Mouse (Mus musculus) thymus, postnatal 0 days (tissue): Measurements from ENCODE around the gene Adra2a. TPM values are rescaled to one million over a fixed set of nuclear protein-coding genes. Genes with fewer than 3 reads are reported as not detected.

ENCODE experiments used
- DNase-seq: peaks from one replicate; pipeline ENCODE4 v3.0.0-alpha.2; 2015; ENCODE audit warnings: low spot score
- polyA plus RNA-seq: library from polyadenylated mRNA; unstranded; fragments of >200 nt; fragmentation: Nextera tagmentation; extraction: Ambion mirVana; gene quantifications from 2 replicates; pipeline ENCODE4 v1.2.1, GENCODE M21; 2015

The Adra2a gene
- polyA plus RNA-seq, 1 experiment from 2014 or later, result 0.46 TPM

DNA sequence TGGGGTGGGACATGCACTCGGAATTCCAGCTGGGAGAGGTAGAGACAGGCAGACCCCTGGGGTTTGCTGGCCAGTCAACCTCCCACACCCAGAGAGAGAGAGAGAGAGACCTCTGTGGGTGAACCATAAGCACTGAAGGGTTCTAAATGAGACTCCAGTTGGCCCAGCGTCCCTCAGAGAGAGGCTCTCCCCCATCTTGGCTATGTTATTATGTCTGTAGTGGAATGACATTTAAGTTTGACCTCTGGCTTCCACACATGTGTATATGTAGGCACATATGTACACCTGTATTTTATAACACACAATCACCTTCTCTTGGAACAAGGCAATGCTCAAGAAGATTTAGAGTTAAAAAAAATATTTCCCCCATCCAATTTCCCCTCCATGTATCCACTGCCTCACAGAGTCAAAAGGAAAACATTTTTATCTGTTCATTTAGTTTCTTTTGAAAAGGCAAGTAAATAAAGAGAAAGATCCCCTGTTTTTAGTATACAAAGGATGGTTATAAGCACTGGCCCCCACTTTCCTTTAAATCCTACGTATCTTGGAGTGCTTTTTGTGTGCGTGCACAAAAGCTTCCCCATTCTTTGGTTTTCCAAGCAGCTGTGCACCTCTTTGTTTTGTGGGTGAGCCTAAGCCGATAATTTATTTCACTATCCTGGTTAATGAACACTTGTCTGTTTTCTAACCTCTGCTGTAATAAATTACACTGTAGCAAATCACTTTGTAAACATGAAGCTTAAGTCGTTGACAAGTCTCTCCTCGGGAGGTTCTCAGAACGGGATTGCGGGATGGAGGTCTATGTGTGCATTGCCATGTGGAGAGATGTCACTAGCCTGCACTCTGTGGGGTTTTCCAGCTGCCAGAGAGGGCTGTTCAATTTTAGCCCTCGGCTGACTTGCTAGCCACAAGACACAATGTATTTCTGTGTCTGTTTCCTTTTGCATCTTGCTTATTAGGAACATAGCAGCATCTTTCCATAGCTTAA, 32.7 kb downstream of the Adra2a start:
- DNase-seq, result no peak

DNA sequence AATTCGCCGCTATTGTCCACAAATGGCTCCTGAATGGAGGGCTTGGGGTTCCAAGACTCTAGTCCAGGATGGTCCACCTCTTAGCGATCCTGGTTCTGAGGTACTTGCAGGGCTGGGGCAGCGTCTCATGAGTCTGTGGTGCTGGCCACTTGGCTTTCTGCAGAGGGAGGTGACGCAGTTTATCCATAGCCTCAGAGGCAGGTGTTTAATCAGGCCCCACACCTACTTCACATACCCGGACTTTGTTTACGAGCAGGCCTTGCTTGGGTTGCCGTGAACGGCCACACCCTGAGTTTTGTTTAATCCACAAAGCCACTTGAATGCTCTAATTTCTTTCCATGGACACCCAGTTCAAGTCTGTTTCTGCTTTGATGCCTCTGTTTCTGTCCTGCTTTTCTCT, 37.4 kb downstream of the Adra2a start:
- DNase-seq, result no peak

DNA sequence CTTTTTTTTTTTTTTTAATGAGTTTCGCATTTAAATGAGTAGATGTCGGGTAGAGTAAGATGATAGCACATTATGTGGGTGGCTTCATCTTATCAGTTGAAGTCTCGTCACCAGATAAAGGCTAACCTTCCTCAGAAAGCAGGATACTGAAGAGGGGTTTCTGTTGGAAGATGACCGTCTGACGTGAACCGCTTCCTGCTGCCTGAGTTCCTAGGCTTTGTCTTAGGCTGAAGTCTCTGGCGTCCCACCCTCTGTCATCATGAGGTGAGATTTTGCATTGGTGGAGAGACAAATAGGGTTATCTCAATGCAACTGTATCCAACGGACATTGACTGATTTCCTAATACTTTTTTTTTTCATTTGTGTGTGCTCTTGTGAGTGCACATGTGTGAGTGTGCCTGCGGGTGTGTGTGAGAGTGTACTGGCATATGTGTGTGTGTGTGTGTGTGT, 37.8 kb downstream of the Adra2a start:
- DNase-seq, result no peak

DNA sequence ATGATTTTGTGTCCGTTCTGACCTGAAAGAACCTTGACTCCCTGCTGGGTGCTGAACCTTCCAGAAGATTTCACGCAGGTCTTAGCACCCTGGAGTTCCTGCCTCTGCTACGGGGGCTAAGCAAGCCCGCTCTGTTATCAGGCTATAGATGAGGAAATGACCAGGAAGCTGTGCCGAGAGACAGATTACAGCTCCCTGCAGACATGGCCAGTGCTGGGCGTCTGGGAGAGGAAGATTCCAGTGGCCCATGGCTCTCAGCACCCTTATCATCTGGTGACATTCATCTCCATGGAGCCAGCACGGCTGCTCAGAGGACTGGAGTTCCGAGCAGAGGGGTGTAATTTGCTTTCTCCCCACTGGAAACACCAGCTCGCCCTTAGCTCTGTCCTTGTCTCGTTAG, 43.4 kb downstream of the Adra2a start:
- no peak for DNase-seq

DNA sequence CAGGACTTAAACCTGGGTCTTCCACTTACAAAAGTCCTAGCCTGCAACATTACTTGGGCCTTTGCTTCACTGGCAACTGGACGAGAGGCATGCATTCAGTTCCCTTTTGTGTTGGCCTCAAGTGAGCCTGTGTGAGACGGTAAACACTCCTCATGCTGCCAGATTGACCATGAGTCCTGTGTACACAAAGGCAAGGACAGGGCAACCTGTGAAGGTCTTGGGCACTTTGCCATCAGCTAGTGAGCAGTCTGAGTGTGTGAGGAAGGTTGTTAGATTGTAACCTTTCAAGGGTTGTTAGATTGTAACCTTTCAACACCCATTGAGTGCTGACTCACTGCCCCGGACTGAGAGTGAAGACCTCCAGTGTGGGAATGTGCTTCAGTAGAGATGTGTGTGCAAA, 49.6 kb downstream of the Adra2a start:
- DNase-seq, result no peak

DNA sequence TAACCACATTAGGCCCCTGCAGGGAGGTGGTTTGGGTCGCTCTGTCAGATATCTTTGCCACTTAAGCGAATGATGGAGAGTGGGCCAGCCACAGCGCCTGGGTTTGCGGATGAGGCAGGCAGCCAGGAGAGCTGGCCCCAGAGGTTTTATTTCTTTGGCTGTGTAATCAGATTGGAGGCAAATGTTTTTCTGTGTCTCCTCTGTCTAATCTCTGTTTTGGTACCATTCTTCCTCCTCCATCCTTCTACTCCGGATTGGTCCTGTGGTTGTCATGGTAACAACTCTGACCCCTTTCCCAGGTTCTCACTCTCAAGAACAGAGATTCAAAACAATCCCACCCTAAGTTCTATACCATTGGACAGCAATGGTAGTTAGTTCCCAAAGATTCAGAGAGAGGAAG, 51.8 kb downstream of the Adra2a start:
- no peak for DNase-seq

DNA sequence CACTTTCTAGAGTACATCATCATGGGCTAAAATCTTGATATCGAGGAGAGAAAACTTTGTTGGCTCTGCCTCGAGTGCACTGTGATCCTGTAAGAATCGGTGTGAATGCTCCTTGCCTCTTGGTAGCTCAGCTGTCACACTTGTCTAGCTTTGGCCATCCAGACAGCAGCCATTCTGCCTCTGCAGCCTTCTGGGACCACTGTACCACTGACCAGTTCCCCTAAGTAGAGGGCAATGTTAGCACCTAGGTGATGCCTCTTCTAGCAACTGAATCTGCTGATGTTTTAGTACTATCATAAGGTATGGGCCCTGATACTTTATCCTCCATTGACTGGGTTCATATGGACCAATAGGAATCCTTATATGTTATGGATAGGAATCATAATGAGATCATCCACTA, 54.4 kb downstream of the Adra2a start:
- DNase-seq, result no peak

Other genes with a start within 250 kb of the Adra2a start
- gene Pdcd4, start 151.9 kb upstream of the Adra2a start, polyA plus RNA-seq, result 156 and 182 TPM in 2 replicates
- 26.1 and 29.8 TPM in 2 replicates for gene Shoc2, start 99.8 kb upstream of the Adra2a start, polyA plus RNA-seq
- gene Bbip1, start 99.5 kb upstream of the Adra2a start, polyA plus RNA-seq, result 136 and 139 TPM in 2 replicates